Mouse (Mus musculus) ES-Bruce4 (cell line): Measurements from ENCODE around the gene Nudt15.

Experiments
- CTCF ChIP-seq: IDR thresholded peaks from one replicate; pipeline ENCODE4 v1.8.1; 2011; ENCODE audit warnings: low read depth, low read length
- EP300 ChIP-seq: IDR thresholded peaks from 2 replicates; pipeline ENCODE4 v1.6.1; 2011; ENCODE audit warnings: low read depth, low read length; ENCODE audit not compliant: insufficient read depth
- POLR2A ChIP-seq: IDR thresholded peaks from one replicate; pipeline ENCODE4 v1.8.1; 2011; ENCODE audit warnings: low read length; ENCODE audit not compliant: insufficient read depth

GRCm38 (mm10) chr14:73476361-73476934, 71.6 kb downstream of the Nudt15 start:
- TF ChIP-seq CTCF (no peak), POLR2A (no peak), EP300 (no peak)
